Mouse (Mus musculus) lung, adult 2 months (tissue): ENCODE measurements around the gene Fam241b. TPM values are rescaled to one million over a fixed set of nuclear protein-coding genes. Genes with fewer than 3 reads are reported as not detected.

Experiments
- DNase-seq: peaks from one replicate; pipeline ENCODE4 v3.0.0; 2022
- H3K4me1 ChIP-seq: fragments of 200-500 bp; 2 replicates; pipeline ENCODE4 v1.6.1; 2011; ENCODE audit warnings: low read length; ENCODE audit not compliant: control insufficient read depth, insufficient read depth
- H3K4me3 ChIP-seq: fragments of 200-500 bp; replicated peaks from 2 replicates; pipeline ENCODE3; 2011; ENCODE audit warnings: low read depth, mild to moderate bottlenecking, control low read depth, low read length; ENCODE audit errors: extremely low read depth
- CTCF ChIP-seq: fragments of 200-500 bp; IDR thresholded peaks from 2 replicates; pipeline ENCODE4 v1.5.1; 2011; ENCODE audit warnings: mild to moderate bottlenecking, low read length, control low read depth; ENCODE audit not compliant: insufficient read depth
- POLR2A ChIP-seq: fragments of 200-500 bp; IDR thresholded peaks from 2 replicates; pipeline ENCODE4 v1.6.1; 2011; ENCODE audit warnings: low read depth, mild to moderate bottlenecking, control low read depth, low read length, borderline replicate concordance; ENCODE audit errors: extremely low read depth
- WGBS: fragments of 180-500 bp; shearing (Covaris S2); methylation state at CpG from one replicate; pipeline ENCODE4 v1.1.7; 2018; 5-methylcytosine and 5-hydroxymethylcytosine counted together
- polyA plus RNA-seq: library from polyadenylated mRNA; depleted of rRNA; stranded (reverse); fragments of >200 nt; gene quantifications from 2 replicates; pipeline ENCODE4 v1.2.3, GENCODE M21; 2012; rRNA removed

Gene Fam241b
- polyA plus RNA-seq, 1 experiment: 11.1 TPM

DNA sequence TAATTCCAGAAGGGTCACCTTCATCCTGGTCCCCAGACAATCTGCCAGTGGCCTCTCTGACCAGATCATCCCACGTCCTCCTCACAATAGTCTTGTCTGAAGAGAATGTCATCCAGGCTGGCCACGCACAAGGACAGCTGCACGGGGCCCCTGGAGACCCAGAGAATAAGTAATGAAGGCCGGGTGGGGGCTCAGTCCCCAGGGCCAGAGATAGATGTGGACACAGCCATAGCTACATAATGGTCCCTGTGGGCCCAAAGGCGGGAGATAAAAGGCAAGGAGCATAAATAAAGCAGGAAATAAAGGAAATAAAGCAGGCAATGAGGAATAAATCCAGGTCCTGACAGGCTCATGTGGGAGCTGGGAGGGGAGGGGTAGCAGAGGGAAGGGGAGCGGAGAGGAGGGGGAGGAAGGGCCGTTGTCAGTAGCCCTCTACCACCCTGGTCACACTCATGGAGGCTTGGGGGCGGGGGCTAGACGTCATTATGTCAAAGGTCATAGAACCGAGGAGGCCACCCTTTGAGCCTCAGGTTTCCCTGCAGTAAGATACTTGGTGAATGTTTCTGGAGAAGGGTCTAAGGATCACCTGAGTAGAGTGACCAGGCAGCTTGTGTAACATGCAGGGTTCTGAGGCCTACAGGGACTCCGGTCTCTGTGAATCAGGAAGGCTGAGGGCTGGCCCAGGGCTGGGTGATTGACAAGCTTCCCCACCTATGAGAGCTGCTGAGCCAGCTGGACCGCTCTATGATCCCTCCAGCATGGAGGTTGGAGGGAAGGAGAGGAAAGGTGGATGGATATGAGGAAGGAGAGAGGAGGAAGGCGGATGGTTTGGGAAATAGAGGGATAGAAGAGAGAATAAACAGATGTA lies 85.0 kb downstream of the Fam241b start:
- DNase-seq: no peak
- Histone ChIP-seq H3K4me1 (no peaks in the 10 kb centered on the region), H3K4me3 (no peak overlapping the region)
- TF ChIP-seq POLR2A (no peak), CTCF (no peak)
- 66% methylated on average over 13 of the region's 13 CpGs for WGBS

Other genes starting within 250 kb of the Fam241b start
- gene Col13a1, start 164.8 kb downstream of the Fam241b start, polyA plus RNA-seq: 24.7 and 25.3 TPM in 2 replicates
- not detected in 2 replicates for gene Neurog3, start 10.8 kb downstream of the Fam241b start, polyA plus RNA-seq
- gene Tspan15, start 87.3 kb upstream of the Fam241b start, polyA plus RNA-seq: 134 and 177 TPM in 2 replicates
- 0.76 and 0.96 TPM in 2 replicates for gene Tacr2, start 108.5 kb upstream of the Fam241b start, polyA plus RNA-seq
- gene Hk1, start 236.0 kb upstream of the Fam241b start, polyA plus RNA-seq: 34.2 and 45.5 TPM in 2 replicates